Mouse (Mus musculus) embryonic fibroblast, embryonic 13.5 days (primary cell): ENCODE measurements around the gene Gm17349. TPM values are rescaled to one million over a fixed set of nuclear protein-coding genes. Genes with fewer than 3 reads are reported as not detected.
A peak's percentile ranks its signal among the peaks of the same experiment; 100 is the strongest.

ENCODE experiments used
- H3K27ac ChIP-seq: 2 replicates; pipeline ENCODE4 v1.5.1; 2012; ENCODE audit warnings: low read length, control low read depth, inconsistent platforms; ENCODE audit not compliant: insufficient read depth
- H3K4me1 ChIP-seq: 2 replicates; pipeline ENCODE4 v1.6.1; 2011; ENCODE audit warnings: low read length; ENCODE audit not compliant: control insufficient read depth, insufficient read depth
- H3K4me3 ChIP-seq: 2 replicates; pipeline ENCODE4 v1.5.1; 2011; ENCODE audit warnings: mild to moderate bottlenecking, control low read depth, low read length; ENCODE audit not compliant: insufficient read depth
- CTCF ChIP-seq: IDR thresholded peaks from 2 replicates; pipeline ENCODE4 v1.5.1; 2011; ENCODE audit warnings: mild to moderate bottlenecking, control low read depth, low read length, moderate library complexity, borderline replicate concordance; ENCODE audit not compliant: insufficient read depth
- POLR2A ChIP-seq: IDR thresholded peaks from 2 replicates; pipeline ENCODE4 v1.6.1; 2011; ENCODE audit warnings: low read depth, mild to moderate bottlenecking, control low read depth, low read length, moderate library complexity
- polyA plus RNA-seq: library from polyadenylated mRNA; stranded (reverse); fragments of >200 nt; gene quantifications from 2 replicates; pipeline ENCODE4 v1.2.4, GENCODE M21; 2011; ENCODE audit warnings: low read depth; ENCODE audit not compliant: missing spikeins, insufficient read length

Gm17349 gene
- polyA plus RNA-seq, 1 experiment, result not detected

DNA sequence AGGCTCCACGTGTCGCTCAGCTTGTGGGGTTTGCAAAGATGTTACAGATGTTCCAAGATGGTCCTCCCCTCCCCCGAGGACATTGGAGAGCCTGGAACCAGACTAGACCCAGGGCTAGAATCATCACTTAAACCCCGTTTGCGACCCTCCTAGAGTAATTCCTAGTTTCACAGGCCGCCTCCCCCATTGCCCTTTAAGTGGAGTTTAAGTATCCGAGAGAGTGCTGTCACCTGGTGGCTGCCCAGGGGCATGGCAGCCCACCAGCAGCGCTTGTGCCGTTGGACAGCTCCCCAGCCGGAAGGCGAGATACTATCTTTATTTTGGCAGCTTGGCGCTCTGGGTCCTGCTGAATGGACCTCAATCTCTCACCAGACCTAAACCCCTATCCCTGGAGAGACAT is 36.4 kb downstream of the Gm17349 start:
- no peak for TF ChIP-seq POLR2A
- TF ChIP-seq CTCF, result peak; percentile 86
- Histone ChIP-seq H3K4me1 (no peaks in the 10 kb centered on the region), H3K4me3 (no peak overlapping the region), H3K27ac (no peak overlapping the region)

DNA sequence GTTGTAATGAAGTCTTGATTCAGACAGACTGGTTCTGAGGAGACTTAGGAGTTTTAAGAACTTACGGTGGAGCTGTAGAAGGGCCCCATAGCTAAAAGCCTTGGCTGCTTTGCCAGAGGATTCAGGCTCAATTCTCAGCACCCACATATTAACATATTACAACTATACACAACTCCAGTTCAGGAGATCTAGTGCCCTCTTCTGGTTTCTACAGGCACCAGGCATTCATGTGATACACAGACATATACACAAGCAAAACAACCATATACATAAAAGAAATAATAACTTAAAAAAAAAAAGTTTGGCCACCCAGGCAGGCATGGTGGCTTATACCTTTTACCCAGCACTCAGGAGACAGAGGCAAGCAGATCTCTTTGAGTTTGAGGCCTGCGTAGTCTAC is 37.7 kb downstream of the Gm17349 start:
- TF ChIP-seq POLR2A (no peak), CTCF (no peak)
- Histone ChIP-seq H3K4me1 (no peaks in the 10 kb centered on the region), H3K27ac (no peak overlapping the region), H3K4me3 (no peak overlapping the region)

- Histone ChIP-seq H3K4me1 (no peaks in the 10 kb centered on the region), H3K4me3 (peak overlapping the region; percentile 35), H3K27ac (no peak overlapping the region)
- TF ChIP-seq CTCF, result no peak
- TF ChIP-seq POLR2A, result peak; percentile 22; the same call in 1 of the 2 replicates
Measured at GRCm38 (mm10) chr15:99664600-99665451, 40.5 kb downstream of the Gm17349 start.

DNA sequence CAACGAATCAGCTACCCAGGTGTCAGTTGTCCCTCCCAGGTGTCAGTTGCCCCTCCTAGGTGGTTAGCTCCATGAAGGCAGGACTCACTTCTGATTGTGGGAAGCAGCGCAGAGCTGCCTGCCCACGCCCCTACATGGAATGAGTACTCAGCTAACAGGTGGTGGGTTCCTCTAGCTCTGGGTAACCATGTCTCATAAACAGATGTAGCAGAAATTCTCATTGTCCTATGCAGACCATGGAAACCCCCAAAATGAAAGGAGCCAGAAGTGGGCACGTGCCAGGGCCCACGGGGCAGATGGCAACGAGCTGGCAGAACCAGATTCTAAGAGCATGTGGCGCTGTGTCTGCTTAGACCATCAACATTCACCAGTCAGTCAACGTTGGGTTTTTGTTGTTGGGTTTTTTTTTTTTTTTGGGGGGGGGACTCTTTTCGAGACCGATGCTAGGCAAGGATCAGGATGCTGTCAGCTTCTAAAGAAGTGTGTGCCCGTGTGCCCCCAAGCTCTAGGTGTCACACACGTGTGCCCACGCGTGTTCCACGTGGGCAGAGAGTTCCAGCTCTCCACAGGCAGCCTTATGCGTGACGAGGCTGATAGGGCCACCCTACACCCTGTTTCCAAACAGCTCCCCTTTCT is 41.2 kb downstream of the Gm17349 start:
- H3K27ac ChIP-seq, result no peak overlapping the region
- peak overlapping the region; percentile 35; the same call in 1 of the 2 replicates for H3K4me3 ChIP-seq
- H3K4me1 ChIP-seq, result no peaks in the 10 kb centered on the region
- TF ChIP-seq CTCF, result no peak
- TF ChIP-seq POLR2A, result no peak

DNA sequence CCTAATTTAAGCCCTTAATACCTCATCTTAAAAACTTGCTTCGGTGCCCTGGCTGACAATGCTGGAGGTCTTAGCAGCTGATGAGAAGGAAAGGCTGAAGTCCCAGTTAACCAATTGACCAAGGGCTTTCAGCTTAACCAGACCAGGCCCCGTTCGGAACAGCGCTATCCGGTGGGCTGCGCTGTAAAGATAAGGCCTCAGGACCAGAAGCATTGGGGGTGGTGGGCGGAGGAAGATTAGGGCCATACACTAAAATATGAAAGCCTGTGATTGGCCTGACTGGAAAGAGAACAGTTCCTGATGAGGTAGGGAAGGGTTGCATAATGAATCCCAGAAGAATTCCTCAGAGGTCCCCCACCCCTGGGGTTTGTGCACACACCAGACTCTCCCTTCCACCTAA is 42.9 kb downstream of the Gm17349 start:
- Histone ChIP-seq H3K27ac (no peak overlapping the region), H3K4me3 (no peak overlapping the region), H3K4me1 (no peaks in the 10 kb centered on the region)
- no peak for TF ChIP-seq POLR2A
- no peak for TF ChIP-seq CTCF

DNA sequence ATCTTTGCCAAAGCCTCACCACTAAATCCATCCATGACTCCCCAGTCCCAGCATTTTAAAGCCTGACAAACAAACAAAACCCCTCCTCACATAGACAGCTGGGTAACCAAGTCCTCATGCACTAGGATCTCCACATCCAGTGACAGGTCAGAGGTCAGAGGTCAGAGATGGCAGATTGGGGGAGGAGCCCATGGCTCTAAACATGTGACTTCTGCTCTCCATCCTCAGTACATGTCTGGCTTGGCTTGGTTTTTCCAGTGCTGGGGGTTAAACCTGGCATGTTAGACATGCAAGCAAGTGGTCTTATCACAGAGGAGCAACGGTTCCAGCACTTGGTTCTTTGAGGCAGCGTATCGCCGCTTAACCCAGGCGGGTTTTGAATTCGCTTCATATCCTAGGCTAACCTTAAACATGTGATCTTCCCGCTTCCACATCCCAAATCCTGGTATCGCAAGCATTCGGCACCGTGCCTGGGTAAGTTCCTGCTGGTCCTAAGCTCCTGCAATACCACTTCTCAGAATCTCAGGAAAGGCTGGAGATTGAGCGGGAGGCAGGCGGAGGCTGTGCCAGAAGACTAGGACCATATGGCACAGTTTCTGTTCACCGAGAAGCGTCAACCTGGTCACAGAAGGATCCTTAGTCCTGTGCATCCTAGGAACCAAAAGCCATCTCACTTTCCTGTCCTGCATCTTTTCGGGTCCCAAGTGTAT is 44.0 kb downstream of the Gm17349 start:
- TF ChIP-seq POLR2A (no peak), CTCF (no peak)
- Histone ChIP-seq H3K4me3 (no peak overlapping the region), H3K27ac (no peak overlapping the region), H3K4me1 (no peaks in the 10 kb centered on the region)

DNA sequence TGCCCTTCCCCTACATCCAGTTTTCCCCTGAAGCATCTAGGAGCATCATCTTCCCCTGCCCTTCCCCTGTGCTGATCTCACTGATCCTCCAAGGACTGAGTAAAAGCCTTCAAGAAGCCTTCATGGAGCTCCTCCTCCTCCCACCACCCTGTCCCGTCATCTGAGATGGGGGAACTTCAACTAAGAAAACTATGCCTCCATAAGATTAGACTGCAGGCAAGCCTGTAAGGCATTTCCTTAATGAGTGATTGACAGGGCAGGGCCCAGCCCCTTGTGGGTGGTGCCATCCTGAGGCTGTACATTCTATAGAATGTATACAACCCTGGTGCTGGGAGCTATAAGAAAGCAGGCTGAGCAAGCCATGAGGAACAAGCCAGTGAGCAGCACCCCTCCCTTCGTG is 46.9 kb downstream of the Gm17349 start:
- TF ChIP-seq CTCF (no peak), POLR2A (no peak)

DNA sequence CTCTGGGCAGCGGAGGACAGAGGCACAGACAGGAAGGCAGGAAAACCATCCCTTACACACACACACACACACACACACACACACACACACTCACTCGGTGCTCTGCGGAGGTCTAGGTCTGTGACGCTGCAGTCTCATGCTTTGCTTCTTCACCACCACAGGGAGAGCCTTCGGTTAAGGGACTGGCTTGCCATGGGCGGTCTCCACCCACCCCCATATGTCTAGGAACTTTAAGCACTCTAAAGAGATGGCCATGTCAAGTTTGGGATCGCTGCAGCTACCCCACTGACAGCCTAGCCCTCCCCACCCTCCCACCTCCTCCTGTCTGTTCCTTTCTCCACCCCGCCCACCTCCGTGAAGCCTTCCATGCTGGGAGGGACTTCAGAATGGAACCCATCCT is 49.3 kb downstream of the Gm17349 start:
- no peak overlapping the region for H3K4me3 ChIP-seq
- no peaks in the 10 kb centered on the region for H3K4me1 ChIP-seq
- TF ChIP-seq CTCF, result no peak
- no peak for TF ChIP-seq POLR2A
- H3K27ac ChIP-seq, result no peak overlapping the region

More for the DNA sequence above, 46.9 kb downstream of the Gm17349 start:
- Histone ChIP-seq H3K27ac (no peak overlapping the region), H3K4me3 (no peak overlapping the region), H3K4me1 (no peaks in the 10 kb centered on the region)

- peaks cover 9% of the 10 kb centered on the region for H3K4me1 ChIP-seq
- H3K27ac ChIP-seq, result no peak overlapping the region
- H3K4me3 ChIP-seq, result no peak overlapping the region
- TF ChIP-seq POLR2A, result no peak
- no peak for TF ChIP-seq CTCF
Measured at GRCm38 (mm10) chr15:99653876-99654275, 51.4 kb downstream of the Gm17349 start.

GRCm38 (mm10) chr15:99653291-99653690 is 52.0 kb downstream of the Gm17349 start:
- Histone ChIP-seq H3K4me1 (peaks cover 12% of the 10 kb centered on the region), H3K27ac (no peak overlapping the region), H3K4me3 (no peak overlapping the region)
- TF ChIP-seq POLR2A (no peak), CTCF (no peak)

Other genes with a start within 250 kb of the Gm17349 start
- gene Nckap5l, start 247.7 kb downstream of the Gm17349 start, polyA plus RNA-seq, result 11.6 and 18.6 TPM in 2 replicates
- gene Bcdin3d, start 230.8 kb downstream of the Gm17349 start, polyA plus RNA-seq, result 3.5 and 5.8 TPM in 2 replicates
- gene Faim2, start 177.3 kb downstream of the Gm17349 start, polyA plus RNA-seq, result 1.4 TPM in 1 of 2 replicates, not detected in the other
- not detected in 2 replicates for gene Aqp2, start 126.4 kb downstream of the Gm17349 start, polyA plus RNA-seq
- 4.2 and 7.0 TPM in 2 replicates for gene Aqp5, start 114.7 kb downstream of the Gm17349 start, polyA plus RNA-seq
- not detected in 2 replicates for gene Aqp6, start 104.1 kb downstream of the Gm17349 start, polyA plus RNA-seq
- 47.1 and 72.4 TPM in 2 replicates for gene Racgap1, start 53.8 kb downstream of the Gm17349 start, polyA plus RNA-seq
- gene Asic1, start 35.1 kb downstream of the Gm17349 start, polyA plus RNA-seq, result 0.65 and 1.0 TPM in 2 replicates
- 28.1 and 36.8 TPM in 2 replicates for gene Smarcd1, start 3.4 kb downstream of the Gm17349 start, polyA plus RNA-seq
- 0.53 and 0.54 TPM in 2 replicates for gene Gpd1, start 12.0 kb upstream of the Gm17349 start, polyA plus RNA-seq
- gene Cox14, start 20.1 kb upstream of the Gm17349 start, polyA plus RNA-seq, result 58.2 and 66.5 TPM in 2 replicates
- gene Cers5, start 67.4 kb upstream of the Gm17349 start, polyA plus RNA-seq, result 75.9 and 82.1 TPM in 2 replicates
- 172 and 199 TPM in 2 replicates for gene Lima1, start 170.0 kb upstream of the Gm17349 start, polyA plus RNA-seq